Comparison of ENCODE assay signal across 8 mouse cellular contexts in genomic region chr2:45115720-45116495, GRCm38 (mm10). TPM values are rescaled to one million over a fixed set of nuclear protein-coding genes. Genes with fewer than 3 reads are reported as not detected.
DNase-seq lines count a peak whose midpoint lies in the region; ATAC-seq lines count a peak whose summit lies in the region.

No protein-coding gene starts in this region.

- H3K27me3 ChIP-seq in liver, embryonic 12.5 days (replicated peaks): no peaks in the 10 kb centered on the region; the same call in 1 of the 2 replicates
- H3K27me3 ChIP-seq in neural tube, embryonic 11.5 days (ENCODE audit: control insufficient read depth, insufficient read depth, low read length): no peaks in the 10 kb centered on the region

- peak; percentile 46 to 73 for DNase-seq in layer of hippocampus, postnatal 10 days (ENCODE audit: low spot score in 2 of 2)
- no peak for DNase-seq in layer of hippocampus, adult 9-10 months (ENCODE audit: low spot score)
- DNase-seq in adrenal gland, postnatal 25 days: peak; percentile 74
- DNase-seq in gastrocnemius, postnatal 10 days: peak; percentile 70
- peak; percentile 23 for DNase-seq in induced T-regulatory cell, adult 2 months (ENCODE audit: low read depth)
- DNase-seq in neural tube, embryonic 11.5 days (ENCODE audit: low spot score): peak; percentile 76
- DNase-seq in cerebellum, adult 8-10 months: no peak

- peak overlapping the region; percentile 68 for H3K4me3 ChIP-seq in liver, embryonic 12.5 days
- H3K4me3 ChIP-seq in neural tube, embryonic 11.5 days (ENCODE audit: low read depth, low read length): peak overlapping the region; percentile 58

- H3K27ac ChIP-seq in liver, embryonic 12.5 days: peak overlapping the region; percentile 70
- H3K27ac ChIP-seq in neural tube, embryonic 11.5 days (ENCODE audit: low read depth, low read length): peak overlapping the region; percentile 96

- no peaks in the 10 kb centered on the region for H3K9me3 ChIP-seq in liver, embryonic 12.5 days (replicated peaks)
- no peaks in the 10 kb centered on the region for H3K9me3 ChIP-seq in neural tube, embryonic 11.5 days (ENCODE audit: control insufficient read depth, low read length)

- WGBS in liver, embryonic 12.5 days (ENCODE audit: insufficient replicate concordance): 2% methylated on average over 23 of the region's 23 CpGs
- under 1% methylated on average over 23 of the region's 23 CpGs for WGBS in neural tube, embryonic 11.5 days

- H3K36me3 ChIP-seq in liver, embryonic 12.5 days: no peaks in the 10 kb centered on the region
- H3K36me3 ChIP-seq in neural tube, embryonic 11.5 days (ENCODE audit: control insufficient read depth, insufficient read depth, low read length): no peaks in the 10 kb centered on the region

- no peak for ATAC-seq in liver, embryonic 12.5 days
- ATAC-seq in neural tube, embryonic 11.5 days (ENCODE audit: insufficient read depth, low FRiP score, low TSS enrichment): peak; percentile 52

- H3K4me2 ChIP-seq in liver, embryonic 12.5 days: peak overlapping the region; percentile 98
- H3K4me2 ChIP-seq in neural tube, embryonic 11.5 days (ENCODE audit: low read depth): peak overlapping the region; percentile 80

- H3K9ac ChIP-seq in liver, embryonic 12.5 days: peak overlapping the region; percentile 75
- peak overlapping the region; percentile 67 for H3K9ac ChIP-seq in neural tube, embryonic 11.5 days (ENCODE audit: low read length)

- peaks cover 38% of the 10 kb centered on the region for H3K4me1 ChIP-seq in liver, embryonic 12.5 days
- H3K4me1 ChIP-seq in neural tube, embryonic 11.5 days (ENCODE audit: control insufficient read depth, insufficient read depth, low read length): peaks cover 21% of the 10 kb centered on the region

RNA-seq across cellular contexts. Expression of gene Zeb2, which starts 1.3 kb away (rescaled TPM):
- total RNA-seq in layer of hippocampus, postnatal 10 days (2021): 100 to 1,000 TPM; 351 to 372 TPM
- 170 and 221 TPM in 2 replicates for total RNA-seq in adrenal gland, postnatal 25 days (2021)
- 100 to 1,000 TPM in 1 of 2 experiments, 10 to 100 TPM in 1; 72.6 to 114 TPM for total RNA-seq in gastrocnemius, postnatal 10 days (2021)
- 22.1 and 24.3 TPM in 2 replicates for polyA plus RNA-seq in liver, embryonic 12.5 days (2016; fragmentation: Nextera tagmentation; extraction: Ambion mirVana)
- 48.3 and 55.9 TPM in 2 replicates for polyA plus RNA-seq in neural tube, embryonic 11.5 days (2014; fragmentation: Nextera tagmentation; extraction: Ambion mirVana)

Comparison
In these comparisons a context has a peak if more than half of its experiments do, and no peak if none do; other contexts are left out.
1. DNase-seq: peak in layer of hippocampus, postnatal 10 days (2 of 2), adrenal gland, postnatal 25 days (single experiment), gastrocnemius, postnatal 10 days (single experiment), induced T-regulatory cell, adult 2 months (single experiment) and neural tube, embryonic 11.5 days (single experiment); none in layer of hippocampus, adult 9-10 months (single experiment) and cerebellum, adult 8-10 months (single experiment).